23 mouse cellular contexts compared by ENCODE assay signal in the genomic region with DNA sequence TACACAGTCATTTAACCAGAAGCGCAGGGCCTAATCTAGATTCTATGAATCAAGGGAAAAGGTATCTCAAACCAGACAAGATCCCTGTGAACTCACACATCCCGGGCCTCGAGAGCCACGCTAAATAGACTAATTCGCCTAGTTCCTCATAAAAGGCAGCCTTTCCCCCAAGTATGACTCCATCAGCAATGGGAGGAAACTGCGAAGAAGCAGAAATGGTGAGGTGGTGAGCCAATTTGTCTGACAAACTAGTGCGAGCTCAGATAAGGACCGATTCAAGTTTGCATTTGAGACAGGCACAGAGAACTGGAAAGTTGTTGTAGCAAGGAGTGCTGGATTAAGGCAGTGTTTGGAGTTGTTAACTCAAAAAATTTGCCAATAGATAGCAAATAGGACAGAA. TPM values are rescaled to one million over a fixed set of nuclear protein-coding genes. Genes with fewer than 3 reads are reported as not detected.
DNase-seq lines count a peak whose midpoint lies in the region; ATAC-seq and TF ChIP-seq lines count a peak whose summit lies in the region.
"Had no signal": no experiment of that assay in that cellular context is flagged by ENCODE, and none has a peak within 500 bp of the region (broad histone marks: within the 10 kb centered on the region; RNA-seq: fewer than 3 reads in every experiment).

No protein-coding gene starts in this region.

- no peak for TF ChIP-seq CTCF in heart, postnatal 0 days (IDR thresholded peaks at IDR 0.05; ENCODE audit: low read depth)

- peaks cover 12% of the 10 kb centered on the region; the same call in 1 of the 2 replicates for H3K27me3 ChIP-seq in embryonic facial prominence, embryonic 15.5 days
- peaks cover 33% of the 10 kb centered on the region for H3K27me3 ChIP-seq in embryonic facial prominence, embryonic 10.5 days (replicated peaks; ENCODE audit: low read depth, poor library complexity, severe bottlenecking)
- H3K27me3 ChIP-seq in lung, embryonic 15.5 days: peaks cover 18% of the 10 kb centered on the region
- H3K27me3 ChIP-seq in heart, postnatal 0 days (ENCODE audit: control insufficient read depth, insufficient read depth, low read length): 0 out of 2 replicates have a peak, but pooled peaks cover 2% of the 10 kb centered on the region
- H3K27me3 ChIP-seq in stomach, embryonic 15.5 days (replicated peaks): 0 out of 2 replicates have a peak, but pooled peaks cover 9% of the 10 kb centered on the region

- H3K36me3 ChIP-seq in embryonic facial prominence, embryonic 15.5 days: no peaks in the 10 kb centered on the region
- H3K36me3 ChIP-seq in embryonic facial prominence, embryonic 10.5 days (replicated peaks): no peaks in the 10 kb centered on the region
- no peaks in the 10 kb centered on the region for H3K36me3 ChIP-seq in lung, embryonic 15.5 days
- no peaks in the 10 kb centered on the region for H3K36me3 ChIP-seq in heart, postnatal 0 days (replicated peaks; ENCODE audit: control insufficient read depth, insufficient read depth, low read length)
- no peaks in the 10 kb centered on the region for H3K36me3 ChIP-seq in stomach, embryonic 15.5 days
- H3K36me3 ChIP-seq: embryonic facial prominence, embryonic 12.5 days; forebrain, embryonic 10.5 days; neural tube, embryonic 13.5 days had no signal

- no peak for ATAC-seq in embryonic facial prominence, embryonic 15.5 days (ENCODE audit: insufficient number of reproducible peaks, low FRiP score, low TSS enrichment, low read depth)
- no peak for ATAC-seq in lung, embryonic 15.5 days (ENCODE audit: borderline replicate concordance, extremely low read depth, low FRiP score, low TSS enrichment)
- no peak for ATAC-seq in heart, postnatal 0 days (ENCODE audit: insufficient read depth, low read depth)
- ATAC-seq in stomach, embryonic 15.5 days (ENCODE audit: insufficient read depth, low FRiP score, low read depth): no peak

- H3K9me3 ChIP-seq in embryonic facial prominence, embryonic 15.5 days (replicated peaks): no peaks in the 10 kb centered on the region
- H3K9me3 ChIP-seq in embryonic facial prominence, embryonic 10.5 days: no peaks in the 10 kb centered on the region
- H3K9me3 ChIP-seq in lung, embryonic 15.5 days: no peaks in the 10 kb centered on the region
- no peaks in the 10 kb centered on the region for H3K9me3 ChIP-seq in heart, postnatal 0 days (replicated peaks; ENCODE audit: control insufficient read depth, low read length)
- H3K9me3 ChIP-seq in stomach, embryonic 15.5 days: no peaks in the 10 kb centered on the region
- H3K9me3 ChIP-seq: embryonic facial prominence, embryonic 12.5 days; forebrain, embryonic 10.5 days; neural tube, embryonic 13.5 days had no signal

- TF ChIP-seq EP300 in heart, postnatal 0 days (IDR thresholded peaks at IDR 0.05; ENCODE audit: low read depth): no peak

- 0 out of 2 replicates have a peak overlapping the region, but pooled peaks have one; percentile 50 for H3K4me2 ChIP-seq in embryonic facial prominence, embryonic 15.5 days (replicated peaks)
- peak overlapping the region; percentile 75 for H3K4me2 ChIP-seq in lung, embryonic 15.5 days
- H3K4me2 ChIP-seq in heart, postnatal 0 days (ENCODE audit: low read depth, low read length): peak overlapping the region; percentile 67
- H3K4me2 ChIP-seq in stomach, embryonic 15.5 days: peak overlapping the region; percentile 55; the same call in 1 of the 2 replicates

- peaks cover 6% of the 10 kb centered on the region; the same call in 1 of the 2 replicates for H3K4me1 ChIP-seq in embryonic facial prominence, embryonic 15.5 days
- H3K4me1 ChIP-seq in embryonic facial prominence, embryonic 10.5 days: peaks cover 8% of the 10 kb centered on the region
- H3K4me1 ChIP-seq in lung, embryonic 15.5 days: peaks cover 14% of the 10 kb centered on the region
- peaks cover 6% of the 10 kb centered on the region; the same call in 1 of the 2 replicates for H3K4me1 ChIP-seq in heart, postnatal 0 days (ENCODE audit: control insufficient read depth, insufficient read depth)
- peaks cover 4% of the 10 kb centered on the region for H3K4me1 ChIP-seq in stomach, embryonic 15.5 days
- H3K4me1 ChIP-seq: embryonic facial prominence, embryonic 12.5 days had no signal

- no peak overlapping the region for H3K27ac ChIP-seq in embryonic facial prominence, embryonic 15.5 days (replicated peaks)
- no peak overlapping the region for H3K27ac ChIP-seq in embryonic facial prominence, embryonic 10.5 days (replicated peaks)
- no peak overlapping the region for H3K27ac ChIP-seq in lung, embryonic 15.5 days
- H3K27ac ChIP-seq in heart, postnatal 0 days (ENCODE audit: low read depth): no peak overlapping the region
- H3K27ac ChIP-seq in stomach, embryonic 15.5 days: no peak overlapping the region
- H3K27ac ChIP-seq: embryonic facial prominence, embryonic 12.5 days; neural tube, embryonic 13.5 days had no signal

- WGBS in embryonic facial prominence, embryonic 15.5 days: 77% methylated on average over 8 of the region's 8 CpGs
- 84% methylated on average over 8 of the region's 8 CpGs for WGBS in embryonic facial prominence, embryonic 10.5 days
- 54% methylated on average over 8 of the region's 8 CpGs for WGBS in lung, embryonic 15.5 days
- 45% methylated on average over 8 of the region's 8 CpGs for WGBS in heart, postnatal 0 days
- 71% methylated on average over 8 of the region's 8 CpGs for WGBS in stomach, embryonic 15.5 days

- H3K9ac ChIP-seq in embryonic facial prominence, embryonic 15.5 days: no peak overlapping the region
- H3K9ac ChIP-seq in lung, embryonic 15.5 days: no peak overlapping the region
- no peak overlapping the region for H3K9ac ChIP-seq in heart, postnatal 0 days (replicated peaks; ENCODE audit: low read depth, low read length)
- H3K9ac ChIP-seq in stomach, embryonic 15.5 days: no peak overlapping the region

- H3K4me3 ChIP-seq in embryonic facial prominence, embryonic 15.5 days (replicated peaks): no peak overlapping the region
- H3K4me3 ChIP-seq in embryonic facial prominence, embryonic 10.5 days: no peak overlapping the region
- no peak overlapping the region for H3K4me3 ChIP-seq in lung, embryonic 15.5 days
- H3K4me3 ChIP-seq in heart, postnatal 0 days (ENCODE audit: low read depth, low read length): peak overlapping the region; percentile 47
- H3K4me3 ChIP-seq in stomach, embryonic 15.5 days (replicated peaks): no peak overlapping the region

- DNase-seq in embryonic facial prominence, embryonic 10.5 days (ENCODE audit: low spot score): no peak
- no peak for DNase-seq in lung, postnatal 25 days (ENCODE audit: low spot score)
- no peak for DNase-seq in heart, postnatal 0 days (ENCODE audit: low spot score)
- no peak for DNase-seq in adrenal gland, adult 2 months
- DNase-seq in thymus, adult 18-20 months: no peak
- DNase-seq: adrenal gland, postnatal 36 days; cerebellum, adult 2 months; gastrocnemius, postnatal 14 days; left cerebral cortex, postnatal 4 days; right cerebral cortex, postnatal 25 days had no signal

RNA-seq across cellular contexts. Expression of gene Ereg, which starts 0.8 kb away (rescaled TPM):
- 0.56 and 0.60 TPM in 2 replicates for polyA plus RNA-seq in embryonic facial prominence, embryonic 15.5 days (2015; fragmentation: Nextera tagmentation; extraction: Ambion mirVana)
- not detected in 2 replicates for polyA plus RNA-seq in embryonic facial prominence, embryonic 10.5 days (2016; fragmentation: Nextera tagmentation; extraction: Ambion mirVana)
- 0.35 and 0.41 TPM in 2 replicates for polyA plus RNA-seq in lung, embryonic 15.5 days (2015; fragmentation: Nextera tagmentation; extraction: Ambion mirVana)
- 0.34 TPM in 1 of 2 replicates, not detected in the other for total RNA-seq in heart, postnatal 0 days (2014; rRNA removed; ENCODE audit: low replicate concordance)
- 0.04 and 0.10 TPM in 2 replicates for polyA plus RNA-seq in heart, postnatal 0 days (2015; fragmentation: Nextera tagmentation; extraction: Ambion mirVana)
- 0.23 and 0.39 TPM in 2 replicates for polyA plus RNA-seq in stomach, embryonic 15.5 days (2015; fragmentation: Nextera tagmentation; extraction: Ambion mirVana)
- not detected for total RNA-seq in adrenal gland, adult 2 months (2021)
- polyA plus RNA-seq in adrenal gland, adult 2 months (2012; rRNA removed): not detected in 2 replicates
- total RNA-seq: adrenal gland, postnatal 36 days; gastrocnemius, postnatal 14 days; hematopoietic stem cell, adult 5-6 weeks; layer of hippocampus, postnatal 25 days; left cerebral cortex, postnatal 4 days; monocyte, adult 5-6 weeks had no signal
- polyA plus RNA-seq: cerebellum, adult 2 months; embryonic facial prominence, embryonic 12.5 days; frontal cortex, adult 2 months; kidney, embryonic 16.5 days; midbrain, embryonic 11.5 days; neural tube, embryonic 13.5 days had no signal

RNA-seq across cellular contexts. Expression of gene Epgn, which starts 46.4 kb away (rescaled TPM):
- polyA plus RNA-seq in embryonic facial prominence, embryonic 15.5 days (2015; fragmentation: Nextera tagmentation; extraction: Ambion mirVana): 0.59 TPM in 2 replicates
- 0.30 and 0.45 TPM in 2 replicates for polyA plus RNA-seq in embryonic facial prominence, embryonic 10.5 days (2016; fragmentation: Nextera tagmentation; extraction: Ambion mirVana)
- polyA plus RNA-seq in lung, embryonic 15.5 days (2015; fragmentation: Nextera tagmentation; extraction: Ambion mirVana): 0.16 TPM in 1 of 2 replicates, not detected in the other
- not detected in 2 replicates for total RNA-seq in heart, postnatal 0 days (2014; rRNA removed; ENCODE audit: low replicate concordance)
- 0.10 and 0.12 TPM in 2 replicates for polyA plus RNA-seq in heart, postnatal 0 days (2015; fragmentation: Nextera tagmentation; extraction: Ambion mirVana)
- polyA plus RNA-seq in stomach, embryonic 15.5 days (2015; fragmentation: Nextera tagmentation; extraction: Ambion mirVana): 0.08 and 0.15 TPM in 2 replicates
- total RNA-seq in adrenal gland, adult 2 months (2021): not detected
- not detected in 2 replicates for polyA plus RNA-seq in adrenal gland, adult 2 months (2012; rRNA removed)
- total RNA-seq: adrenal gland, postnatal 36 days; hematopoietic stem cell, adult 5-6 weeks; liver, adult 2 months; monocyte, adult 5-6 weeks had no signal
- polyA plus RNA-seq: liver, adult 2 months had no signal
